Mouse (Mus musculus) thymus, adult 2 months (tissue): ENCODE measurements around the gene Gpn2. TPM values are rescaled to one million over a fixed set of nuclear protein-coding genes. Genes with fewer than 3 reads are reported as not detected.

Source experiments
- DNase-seq: peaks from one replicate; pipeline ENCODE4 v3.0.0; 2021
- H3K27ac ChIP-seq: fragments of 200-500 bp; 2 replicates; pipeline ENCODE4 v1.5.1; 2012; ENCODE audit warnings: low read length, control low read depth; ENCODE audit not compliant: control insufficient read depth, insufficient read depth
- H3K27me3 ChIP-seq: fragments of 200-500 bp; 2 replicates; pipeline ENCODE4 v1.6.1; 2012; ENCODE audit warnings: mild to moderate bottlenecking, low read length, moderate library complexity, mixed read lengths; ENCODE audit not compliant: control insufficient read depth, insufficient read depth
- H3K36me3 ChIP-seq: fragments of 200-500 bp; 2 replicates; pipeline ENCODE4 v1.6.1; 2012; ENCODE audit warnings: mild to moderate bottlenecking, low read length, moderate library complexity; ENCODE audit not compliant: control insufficient read depth, insufficient read depth
- H3K4me1 ChIP-seq: fragments of 200-500 bp; replicated peaks from 2 replicates; pipeline ENCODE4 v1.6.1; 2012; ENCODE audit warnings: low read length; ENCODE audit not compliant: control insufficient read depth, insufficient read depth
- H3K4me3 ChIP-seq: fragments of 200-500 bp; 2 replicates; pipeline ENCODE4 v1.5.1; 2012; ENCODE audit warnings: mild to moderate bottlenecking, low read length, control low read depth, moderate library complexity; ENCODE audit not compliant: control insufficient read depth, insufficient read depth
- CTCF ChIP-seq: fragments of 200-500 bp; IDR thresholded peaks from 2 replicates; pipeline ENCODE4 v1.5.1; 2012; ENCODE audit warnings: mild to moderate bottlenecking, control low read depth, low read length, moderate library complexity, borderline replicate concordance; ENCODE audit not compliant: control insufficient read depth, poor library complexity, insufficient read depth; ENCODE audit errors: extremely low read depth
- POLR2A ChIP-seq: fragments of 200-500 bp; IDR thresholded peaks from 2 replicates; pipeline ENCODE4 v1.6.1; 2012; ENCODE audit warnings: mild to moderate bottlenecking, low read length, control low read depth, moderate library complexity; ENCODE audit not compliant: control insufficient read depth, poor library complexity, insufficient read depth; ENCODE audit errors: extremely low read depth
- WGBS: fragments of 180-500 bp; shearing (Covaris S2); methylation state at CpG from one replicate; pipeline ENCODE4 v1.1.7; 2018; 5-methylcytosine and 5-hydroxymethylcytosine counted together
- polyA plus RNA-seq: library from polyadenylated mRNA; depleted of rRNA; stranded (reverse); fragments of >200 nt; gene quantifications from 2 replicates; pipeline ENCODE4 v1.2.3, GENCODE M21; 2012; rRNA removed

Gpn2 gene
- polyA plus RNA-seq, 1 experiment: 59.4 TPM

DNA sequence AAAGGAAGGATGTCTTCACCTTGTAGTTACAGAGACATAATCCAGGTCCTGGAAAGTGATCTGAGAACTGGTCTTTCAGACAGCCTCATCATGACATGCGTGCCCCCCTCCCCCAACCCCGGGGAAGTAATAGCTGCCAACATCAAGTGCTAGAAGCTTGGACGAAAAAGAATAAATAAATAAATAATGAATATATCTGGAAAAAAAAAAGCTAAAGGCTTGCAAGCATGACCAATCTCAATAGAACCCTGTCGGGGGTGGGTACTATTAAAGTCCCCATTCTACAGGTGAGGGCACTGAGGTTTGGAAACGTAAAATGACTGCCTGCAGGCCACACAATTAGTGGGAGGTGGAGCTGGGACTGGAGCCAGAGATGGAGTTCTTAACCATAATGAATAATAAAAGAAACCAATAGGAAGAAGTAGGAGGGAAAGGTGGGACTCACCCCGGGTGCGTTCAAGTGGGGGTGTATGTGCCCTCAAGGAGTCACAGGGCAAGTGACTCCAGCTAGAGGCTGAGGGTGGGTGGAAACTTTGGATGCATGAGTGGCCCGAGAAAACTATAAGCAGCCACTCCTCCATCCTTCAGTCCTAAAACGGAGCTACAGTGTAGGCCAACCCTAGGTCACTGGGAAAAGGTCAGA is 47.7 kb downstream of the Gpn2 start:
- H3K36me3 ChIP-seq: peaks cover under 1% of the 10 kb centered on the region; the same call in 1 of the 2 replicates
- 17% methylated on average over 9 of the region's 9 CpGs for WGBS
- no peaks in the 10 kb centered on the region for H3K27me3 ChIP-seq
- TF ChIP-seq POLR2A (no peak), CTCF (no peak)
- DNase-seq: no peak
- peak overlapping the region; percentile 57; the same call in 1 of the 2 replicates for H3K27ac ChIP-seq
- H3K4me1 ChIP-seq: peaks cover 37% of the 10 kb centered on the region
- H3K4me3 ChIP-seq: peak overlapping the region; percentile 70

DNA sequence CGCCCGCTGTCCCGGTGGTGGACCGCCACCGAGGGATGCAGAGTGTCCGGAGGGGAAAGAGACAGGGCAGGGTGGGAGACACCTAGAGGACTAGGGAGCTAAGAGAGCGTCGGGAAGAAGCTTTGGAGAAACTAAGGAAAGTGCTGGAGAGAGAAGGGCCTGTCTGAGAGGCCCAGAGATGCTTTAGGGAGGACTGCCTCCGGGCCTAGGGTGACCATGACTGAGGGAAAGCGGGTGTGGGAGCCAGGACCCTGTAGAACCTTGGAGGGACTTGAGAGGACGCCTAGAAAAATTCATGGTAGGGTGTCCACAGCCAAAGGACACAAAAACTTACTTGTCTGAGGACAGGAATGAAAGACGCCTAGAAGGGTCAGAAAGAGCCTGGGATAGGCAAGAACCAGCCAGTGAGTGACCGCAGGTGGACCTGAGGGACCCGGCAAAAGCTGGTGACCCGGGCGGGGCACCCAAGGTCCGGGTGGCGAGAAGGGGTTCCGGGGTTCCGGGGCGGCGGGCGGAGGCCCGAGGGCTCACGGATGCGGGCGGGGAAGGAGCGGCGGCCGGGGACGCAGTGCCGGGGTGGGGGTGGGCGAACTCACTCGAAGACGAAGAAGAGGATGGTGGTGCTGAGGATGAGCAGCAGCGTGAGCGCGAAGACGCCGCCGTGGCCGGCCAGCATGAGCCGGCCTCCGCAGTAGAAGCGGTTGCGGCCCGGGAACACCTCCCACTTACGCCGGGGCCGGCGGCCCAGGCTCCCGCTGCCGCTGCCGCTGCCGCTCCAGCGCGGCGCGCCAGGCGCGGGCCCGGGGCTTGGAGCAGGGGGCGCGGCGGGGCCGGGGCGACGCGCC is 48.5 kb downstream of the Gpn2 start:
- H3K36me3 ChIP-seq: no peaks in the 10 kb centered on the region
- peaks cover 34% of the 10 kb centered on the region for H3K4me1 ChIP-seq
- peak; percentile 60 for DNase-seq
- TF ChIP-seq CTCF (no peak), POLR2A (no peak)
- no peaks in the 10 kb centered on the region for H3K27me3 ChIP-seq
- peak overlapping the region; percentile 57; the same call in 1 of the 2 replicates for H3K27ac ChIP-seq
- H3K4me3 ChIP-seq: peak overlapping the region; percentile 70
- WGBS: 3% methylated on average over 64 of the region's 69 CpGs

DNA sequence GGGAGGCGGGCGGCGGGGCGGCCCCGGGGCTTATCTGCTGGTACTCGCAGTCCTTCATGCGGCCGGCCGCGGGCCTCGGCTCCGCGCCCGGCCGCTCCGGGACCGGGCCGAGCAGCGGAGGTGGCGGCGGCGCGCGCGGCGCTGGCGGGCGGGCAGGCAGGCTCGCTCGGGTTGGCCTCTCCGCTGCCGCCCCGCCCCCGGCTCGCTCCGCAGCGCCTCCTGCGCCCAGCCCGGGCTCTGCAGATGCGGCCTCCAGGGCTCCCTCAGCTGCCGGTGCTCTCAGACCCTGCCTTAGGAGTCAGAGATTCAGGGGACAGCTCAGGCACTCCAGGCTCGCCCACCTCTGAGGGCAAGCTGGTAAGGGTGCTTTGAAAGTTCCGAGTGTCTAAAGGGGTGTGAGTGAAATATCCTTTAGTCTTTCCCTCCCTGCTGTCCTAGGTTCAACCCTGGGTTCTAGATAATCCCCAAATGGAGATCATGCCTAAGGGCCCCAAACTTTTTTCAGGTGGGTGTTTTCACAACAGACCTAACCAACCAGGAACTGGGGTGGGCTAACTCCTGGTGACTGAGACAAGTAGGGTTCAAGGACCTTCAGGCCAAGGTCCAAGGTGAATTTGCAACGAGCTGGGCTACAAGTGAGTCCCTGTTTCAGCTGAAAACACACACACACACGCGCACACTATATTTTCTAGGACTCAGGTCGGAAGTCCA is 49.3 kb downstream of the Gpn2 start:
- Histone ChIP-seq H3K36me3 (no peaks in the 10 kb centered on the region), H3K27me3 (no peaks in the 10 kb centered on the region), H3K4me3 (peak overlapping the region; percentile 70), H3K4me1 (peaks cover 34% of the 10 kb centered on the region), H3K27ac (no peak overlapping the region)
- DNase-seq: peak; percentile 96
- TF ChIP-seq CTCF (peak; percentile 69; the same call in 1 of the 2 replicates), POLR2A (peak; percentile 79)
- WGBS: 9% methylated on average over 46 of the region's 47 CpGs

DNA sequence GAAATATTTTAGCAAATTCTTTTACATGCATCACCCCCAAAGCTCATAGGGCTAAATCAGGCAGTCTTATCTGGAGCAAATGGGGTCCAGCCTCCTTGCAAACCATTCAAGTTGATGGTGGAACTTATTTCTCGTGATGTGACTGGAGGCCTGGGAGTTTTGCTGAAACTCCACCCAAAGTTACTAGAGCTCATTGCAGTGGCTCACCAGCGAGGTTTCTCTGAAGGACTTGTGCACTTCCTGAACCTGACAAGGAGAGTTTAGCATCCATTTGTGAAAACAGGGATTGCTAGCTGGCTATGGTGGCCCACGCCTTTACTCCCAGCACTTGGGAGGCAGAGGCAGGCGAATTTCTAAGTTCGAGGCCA is 49.9 kb downstream of the Gpn2 start:
- no peaks in the 10 kb centered on the region for H3K27me3 ChIP-seq
- H3K27ac ChIP-seq: no peak overlapping the region
- H3K4me3 ChIP-seq: no peak overlapping the region
- no peak for TF ChIP-seq POLR2A
- 84% methylated on average over 5 of the region's 5 CpGs for WGBS
- H3K4me1 ChIP-seq: peaks cover 32% of the 10 kb centered on the region
- H3K36me3 ChIP-seq: no peaks in the 10 kb centered on the region
- no peak for DNase-seq

Other genes starting within 250 kb of the Gpn2 start
- 107 and 124 TPM in 2 replicates for gene Wdtc1, start 230.9 kb upstream of the Gpn2 start, polyA plus RNA-seq
- 77.9 and 89.8 TPM in 2 replicates for gene Slc9a1, start 214.7 kb upstream of the Gpn2 start, polyA plus RNA-seq
- 0.40 and 0.86 TPM in 2 replicates for gene Tent5b, start 104.2 kb upstream of the Gpn2 start, polyA plus RNA-seq
- gene Trnp1, start 85.8 kb upstream of the Gpn2 start, polyA plus RNA-seq: 0.75 and 1.5 TPM in 2 replicates
- 6.9 and 7.7 TPM in 2 replicates for gene Kdf1, start 65.4 kb upstream of the Gpn2 start, polyA plus RNA-seq
- 51.9 and 61.3 TPM in 2 replicates for gene Nudc, start 38.4 kb upstream of the Gpn2 start, polyA plus RNA-seq
- 2.4 TPM in 1 of 2 replicates, not detected in the other for gene Nr0b2, start 31.0 kb upstream of the Gpn2 start, polyA plus RNA-seq
- 7.9 and 9.5 TPM in 2 replicates for gene Gpatch3, start 9.6 kb upstream of the Gpn2 start, polyA plus RNA-seq
- 60.5 and 65.9 TPM in 2 replicates for gene Sfn, start 17.8 kb downstream of the Gpn2 start, polyA plus RNA-seq
- 150 and 172 TPM in 2 replicates for gene Zdhhc18, start 65.8 kb downstream of the Gpn2 start, polyA plus RNA-seq
- 24.8 and 24.9 TPM in 2 replicates for gene Pigv, start 88.3 kb downstream of the Gpn2 start, polyA plus RNA-seq
- gene Arid1a, start 172.4 kb downstream of the Gpn2 start, polyA plus RNA-seq: 289 and 363 TPM in 2 replicates